Mouse (Mus musculus) T-helper 2 cell (primary cell): ENCODE data around the gene Itpkb.

Experiments
- in situ Hi-C: fragments of 300-600 bp; cut with MboI, MseI; formaldehyde crosslinking; loops from one replicate; pipeline ENCODE4 v1.15.1; 2025; ENCODE audit warnings: high pct_unique_total_duplicates

The Itpkb gene

GRCm38 (mm10) chr1:180330145-180330706 lies at the start of gene Itpkb:
Gene Itpkb, plus strand, starts transcription at chr1:180330485.
- in situ Hi-C loops, result loop anchor here (5.0 to 25.0 kb wide), 2 partner anchors 77 to 1793 kb away; partner anchors contain the start of gene Kif26b

GRCm38 (mm10) chr1:180282581-180282980 lies 47.7 kb upstream of the Itpkb start:
- in situ Hi-C loops, result no loop called here

- in situ Hi-C loops, result no loop called here
Observed at GRCm38 (mm10) chr1:180283813-180284768, 46.2 kb upstream of the Itpkb start.

GRCm38 (mm10) chr1:180286081-180286831 lies 44.0 kb upstream of the Itpkb start:
- in situ Hi-C loops, result no loop called here

GRCm38 (mm10) chr1:180288227-180288626 lies 42.1 kb upstream of the Itpkb start:
- in situ Hi-C loops, result no loop called here

GRCm38 (mm10) chr1:180288872-180289468 lies 41.3 kb upstream of the Itpkb start:
- in situ Hi-C loops, result no loop called here

- in situ Hi-C loops, result no loop called here
Observed at GRCm38 (mm10) chr1:180289788-180290187, 40.5 kb upstream of the Itpkb start.

- in situ Hi-C loops, result no loop called here
Observed at GRCm38 (mm10) chr1:180290358-180290757, 39.9 kb upstream of the Itpkb start.

GRCm38 (mm10) chr1:180296088-180296487 lies 34.2 kb upstream of the Itpkb start:
- in situ Hi-C loops, result no loop called here

- in situ Hi-C loops, result no loop called here
Observed at GRCm38 (mm10) chr1:180299697-180300096, 30.6 kb upstream of the Itpkb start.

GRCm38 (mm10) chr1:180300292-180300691 lies 30.0 kb upstream of the Itpkb start:
- in situ Hi-C loops, result no loop called here

- in situ Hi-C loops, result no loop called here
Observed at GRCm38 (mm10) chr1:180300997-180301396, 29.3 kb upstream of the Itpkb start.

- in situ Hi-C loops, result no loop called here
Observed at GRCm38 (mm10) chr1:180302253-180303120, 27.8 kb upstream of the Itpkb start.

GRCm38 (mm10) chr1:180303600-180303999 lies 26.7 kb upstream of the Itpkb start:
- in situ Hi-C loops, result no loop called here

- in situ Hi-C loops, result no loop called here
Observed at GRCm38 (mm10) chr1:180306889-180307288, 23.4 kb upstream of the Itpkb start.

GRCm38 (mm10) chr1:180307661-180308060 lies 22.6 kb upstream of the Itpkb start:
- in situ Hi-C loops, result no loop called here

- in situ Hi-C loops, result no loop called here
Observed at GRCm38 (mm10) chr1:180308897-180309296, 21.4 kb upstream of the Itpkb start.

- in situ Hi-C loops, result loop anchor here (5.0 kb wide), 1 partner anchor 40 kb away; no protein-coding TSS in a partner anchor
Observed at GRCm38 (mm10) chr1:180312286-180312685, 18.0 kb upstream of the Itpkb start.

- in situ Hi-C loops, result loop anchor here (5.0 kb wide), 1 partner anchor 41 kb away; no protein-coding TSS in a partner anchor
Observed at GRCm38 (mm10) chr1:180312792-180313311, 17.4 kb upstream of the Itpkb start.
